Mouse (Mus musculus): ENCODE results near the gene Nmur1. TPM values are rescaled to one million over a fixed set of nuclear protein-coding genes. Genes with fewer than 3 reads are reported as not detected.
"Not testable (repeated sequence)": the region's sequence is repeated elsewhere in the genome, so short reads cannot be mapped to it uniquely, and the experiment has no call there.

Gene Nmur1
- polyA plus RNA-seq (2015; fragmentation: Nextera tagmentation; extraction: Ambion mirVana): not detected in 2 replicates

DNA sequence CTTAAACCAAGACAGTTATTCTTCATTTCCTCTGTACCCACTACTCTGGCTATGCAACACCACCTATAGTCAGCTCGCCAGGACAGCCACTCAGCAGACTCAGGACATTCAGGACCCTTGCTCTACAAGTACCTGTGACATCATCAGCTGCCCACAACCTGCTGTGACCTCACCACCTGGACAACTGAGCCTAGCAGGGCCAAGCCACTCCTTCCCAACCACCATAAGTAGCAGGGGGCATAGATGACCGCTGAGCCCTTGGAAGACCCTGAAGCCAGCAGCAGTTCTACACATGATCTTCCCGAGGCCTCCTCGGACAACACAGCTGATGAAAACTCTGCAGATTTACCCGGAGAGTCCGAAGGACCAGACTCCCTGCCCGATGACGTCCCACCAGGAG, at the start of gene Nmur1, which contains the start of gene Tex44:
Gene Nmur1, minus strand, starts transcription at position 101 of the 400 bp plus-strand sequence.
Gene Tex44, plus strand, starts transcription at position 202 of the 400 bp plus-strand sequence.
- Histone ChIP-seq H3K27ac (replicated peaks) (no peak within 1 kb of the TSS), H3K4me3 (replicated peaks) (no peak within 1 kb of the TSS), H3K9me3 (replicated peaks) (no peaks in the 10 kb centered on the region), H3K9ac (no peak within 1 kb of the TSS), H3K27me3 (no peaks in the 10 kb centered on the region), H3K36me3 (no peaks in the 10 kb centered on the region), H3K4me2 (replicated peaks) (no peak within 1 kb of the TSS), H3K4me1 (peaks cover 6% of the 10 kb centered on the region)
- 91% methylated on average over 8 of the region's 8 CpGs for WGBS
- no peak for ATAC-seq (ENCODE audit: insufficient number of reproducible peaks, low FRiP score, low TSS enrichment, low read depth)

DNA sequence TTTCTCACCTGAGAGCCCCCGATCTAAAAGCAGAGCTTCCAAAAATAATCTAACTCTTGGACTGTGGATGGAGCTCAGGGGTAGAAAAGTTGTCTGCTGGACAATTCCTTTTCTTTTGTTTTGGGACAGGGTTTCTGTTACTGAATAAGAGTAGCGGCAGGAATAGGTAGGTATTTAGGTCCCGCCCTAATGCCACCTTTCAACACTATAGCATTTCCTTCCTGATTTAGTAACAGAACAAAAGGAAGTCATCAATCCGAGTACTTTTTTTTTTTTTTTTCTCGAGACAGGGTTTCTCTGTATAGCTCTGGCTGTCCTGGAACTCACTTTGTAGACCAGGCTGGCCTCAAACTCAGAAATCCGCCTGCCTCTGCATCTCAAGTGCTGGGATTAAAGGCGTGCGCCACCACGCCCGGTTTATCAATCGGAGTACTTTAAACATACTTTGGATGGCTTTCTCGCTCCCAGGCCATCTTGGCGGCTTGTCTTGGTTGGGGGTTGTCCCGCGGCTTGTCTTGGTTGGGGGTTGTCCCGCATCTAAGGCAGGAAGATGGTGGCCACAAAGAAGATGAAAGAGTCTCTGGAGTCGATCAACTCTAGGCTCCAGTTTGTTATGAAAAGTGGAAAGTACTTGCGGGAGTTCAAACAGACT, 47.2 kb upstream of the Nmur1 start:
- H3K4me2 ChIP-seq (replicated peaks): no peak overlapping the region
- H3K9me3 ChIP-seq (replicated peaks): no peaks in the 10 kb centered on the region
- no peaks in the 10 kb centered on the region for H3K27me3 ChIP-seq
- ATAC-seq (ENCODE audit: insufficient number of reproducible peaks, low FRiP score, low TSS enrichment, low read depth): no peak
- H3K27ac ChIP-seq (replicated peaks): peak overlapping the region; percentile 95
- H3K9ac ChIP-seq: no peak overlapping the region
- H3K36me3 ChIP-seq: no peaks in the 10 kb centered on the region
- no peak overlapping the region for H3K4me3 ChIP-seq (replicated peaks)
- H3K4me1 ChIP-seq: peaks cover 23% of the 10 kb centered on the region
- WGBS: 89% methylated on average over 18 of the region's 18 CpGs

DNA sequence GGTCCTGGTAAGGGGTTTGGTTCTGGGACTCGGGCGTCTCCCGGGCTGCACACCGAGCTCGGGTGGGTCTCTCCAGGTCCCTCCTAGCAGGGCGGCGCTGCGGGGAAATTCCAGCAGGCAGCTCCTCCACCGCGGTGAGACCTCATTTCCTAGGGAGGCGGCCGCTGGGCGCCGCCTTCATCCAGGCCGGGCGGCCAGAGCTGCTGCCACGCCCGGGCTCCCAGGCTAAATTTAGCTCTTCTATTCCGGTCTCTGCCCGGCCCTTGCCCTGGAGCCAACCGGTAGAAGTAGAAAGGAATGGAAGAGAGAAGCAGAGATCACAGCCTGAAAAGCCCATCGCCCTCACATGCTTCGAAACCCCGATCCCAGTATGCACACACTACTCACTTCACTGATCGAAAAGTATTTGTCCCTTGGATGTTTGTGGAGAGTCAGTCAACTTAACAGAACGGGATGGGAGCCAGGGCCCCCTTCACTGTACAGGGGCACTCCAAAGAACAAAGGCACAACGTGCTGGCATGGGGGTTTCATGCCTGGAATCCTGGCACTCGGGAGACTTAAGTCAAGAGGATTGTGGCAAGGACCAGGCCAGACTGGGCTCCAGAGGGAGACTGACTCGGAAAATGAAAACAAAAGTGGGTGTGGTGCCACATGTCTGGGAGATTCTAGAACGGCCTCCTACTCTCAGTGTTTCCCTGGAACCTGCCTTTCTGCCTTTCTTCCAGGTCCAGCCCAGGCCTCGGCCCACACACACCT, 46.3 kb upstream of the Nmur1 start:
- no peaks in the 10 kb centered on the region for H3K27me3 ChIP-seq
- H3K4me1 ChIP-seq: peaks cover 23% of the 10 kb centered on the region
- H3K4me3 ChIP-seq (replicated peaks): peak overlapping the region; percentile 3
- no peaks in the 10 kb centered on the region for H3K36me3 ChIP-seq
- no peaks in the 10 kb centered on the region for H3K9me3 ChIP-seq (replicated peaks)
- 0 out of 2 replicates have a peak overlapping the region, but pooled peaks have one; percentile 18 for H3K9ac ChIP-seq
- WGBS: 4% methylated on average over 31 of the region's 31 CpGs
- ATAC-seq (ENCODE audit: insufficient number of reproducible peaks, low FRiP score, low TSS enrichment, low read depth): peak; percentile 84
- H3K27ac ChIP-seq (replicated peaks): peak overlapping the region; percentile 95
- peak overlapping the region; percentile 47 for H3K4me2 ChIP-seq (replicated peaks)

DNA sequence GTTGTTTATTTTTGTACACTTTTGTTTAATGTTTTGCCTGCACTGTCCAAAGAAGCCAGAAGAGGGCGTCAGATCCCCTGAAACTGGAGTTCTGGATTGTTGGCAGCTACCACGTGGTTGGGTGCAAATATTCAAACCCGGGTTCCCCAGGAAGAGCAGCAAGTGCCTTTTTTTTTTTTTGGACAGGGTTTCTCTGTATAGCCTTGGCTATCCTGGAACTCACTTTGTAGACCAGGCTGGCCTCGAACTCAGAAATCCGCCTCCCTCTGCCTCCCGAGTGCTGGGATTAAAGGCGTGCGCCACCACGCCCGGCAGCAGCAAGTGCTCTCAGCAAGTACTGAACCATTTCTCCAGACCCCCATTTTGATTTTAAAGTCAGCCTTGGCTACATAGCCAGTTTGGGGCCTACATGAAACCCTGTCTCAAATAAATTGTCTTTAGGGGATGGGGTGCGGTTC, 45.5 kb upstream of the Nmur1 start:
- not testable (repeated sequence) for H3K4me3 ChIP-seq (replicated peaks); H3K36me3 ChIP-seq; H3K9me3 ChIP-seq (replicated peaks); H3K9ac ChIP-seq; H3K27me3 ChIP-seq; ATAC-seq (ENCODE audit: insufficient number of reproducible peaks, low FRiP score, low TSS enrichment, low read depth)
- 68% methylated on average over 11 of the region's 11 CpGs for WGBS
- peaks cover 23% of the 10 kb centered on the region for H3K4me1 ChIP-seq
- H3K27ac ChIP-seq (replicated peaks): peak overlapping the region; percentile 95
- peak overlapping the region; percentile 47 for H3K4me2 ChIP-seq (replicated peaks)

DNA sequence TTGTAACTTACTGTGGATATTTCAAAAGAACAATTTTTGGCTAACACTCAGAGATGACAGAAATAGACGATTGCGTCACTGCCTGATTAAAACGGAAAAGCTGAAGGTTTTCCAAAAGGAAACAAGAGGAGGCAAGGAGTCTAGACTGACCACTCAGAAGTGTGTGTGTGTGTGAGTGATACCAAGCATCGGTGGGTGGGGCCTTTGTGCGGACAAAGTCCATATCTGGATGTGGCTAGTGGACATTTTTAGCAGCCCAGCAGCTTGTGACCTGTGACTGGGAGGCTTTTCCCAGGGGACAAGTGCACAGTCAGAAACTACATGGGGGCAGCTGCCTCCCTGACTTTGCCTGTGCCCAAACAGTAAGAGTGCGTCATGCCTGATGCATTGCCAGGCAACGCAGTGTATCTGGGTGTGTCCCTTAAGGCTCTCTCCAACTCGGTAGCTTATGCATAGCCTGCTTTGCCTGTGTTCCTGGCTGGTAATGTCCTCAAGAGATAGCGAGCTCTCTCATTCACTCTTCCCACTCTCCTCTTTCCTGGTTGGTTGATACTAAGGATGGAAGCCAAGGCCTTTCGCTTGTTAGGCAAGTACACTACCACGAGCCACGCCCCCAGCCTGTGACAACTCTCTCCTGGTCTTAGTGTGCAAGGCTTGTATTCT, 44.6 kb upstream of the Nmur1 start:
- H3K36me3 ChIP-seq: no peaks in the 10 kb centered on the region
- no peaks in the 10 kb centered on the region for H3K9me3 ChIP-seq (replicated peaks)
- whole genome bisulfite sequencing: 60% methylated on average over 12 of the region's 12 CpGs
- peaks cover 24% of the 10 kb centered on the region for H3K4me1 ChIP-seq
- no peak overlapping the region for H3K9ac ChIP-seq
- H3K27me3 ChIP-seq: no peaks in the 10 kb centered on the region
- H3K4me2 ChIP-seq (replicated peaks): no peak overlapping the region
- H3K4me3 ChIP-seq (replicated peaks): no peak overlapping the region
- ATAC-seq (ENCODE audit: insufficient number of reproducible peaks, low FRiP score, low TSS enrichment, low read depth): peak; percentile 74; the same call in 1 of the 2 replicates
- peak overlapping the region; percentile 95 for H3K27ac ChIP-seq (replicated peaks)

DNA sequence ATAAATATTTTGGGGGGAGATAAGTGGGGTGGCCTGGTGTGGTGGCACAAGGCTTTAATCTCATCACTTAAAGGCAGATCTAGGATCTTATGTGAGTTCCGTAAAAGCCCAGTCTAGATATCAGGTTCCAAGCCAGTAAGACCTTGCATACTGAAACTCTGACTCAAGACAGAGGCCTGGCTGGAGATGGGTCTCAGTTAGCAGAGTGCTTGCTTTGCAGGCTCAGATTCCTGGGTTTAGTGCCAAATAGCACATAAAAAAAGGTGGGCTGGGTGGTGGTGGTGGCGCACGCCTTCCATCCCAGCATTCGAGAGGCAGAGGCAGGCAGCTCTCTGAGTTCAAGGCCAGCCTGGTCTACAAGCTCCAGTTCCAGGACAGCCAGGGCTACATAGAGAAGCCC, 43.8 kb upstream of the Nmur1 start:
- Histone ChIP-seq H3K27me3 (no peaks in the 10 kb centered on the region), H3K27ac (replicated peaks) (peak overlapping the region; percentile 58; the same call in 1 of the 2 replicates), H3K36me3 (no peaks in the 10 kb centered on the region), H3K4me2 (replicated peaks) (no peak overlapping the region), H3K9me3 (replicated peaks) (no peaks in the 10 kb centered on the region), H3K4me1 (peaks cover 31% of the 10 kb centered on the region), H3K4me3 (replicated peaks) (no peak overlapping the region), H3K9ac (no peak overlapping the region)
- no peak for ATAC-seq (ENCODE audit: insufficient number of reproducible peaks, low FRiP score, low TSS enrichment, low read depth)
- WGBS: 94% methylated on average over 4 of the region's 4 CpGs

DNA sequence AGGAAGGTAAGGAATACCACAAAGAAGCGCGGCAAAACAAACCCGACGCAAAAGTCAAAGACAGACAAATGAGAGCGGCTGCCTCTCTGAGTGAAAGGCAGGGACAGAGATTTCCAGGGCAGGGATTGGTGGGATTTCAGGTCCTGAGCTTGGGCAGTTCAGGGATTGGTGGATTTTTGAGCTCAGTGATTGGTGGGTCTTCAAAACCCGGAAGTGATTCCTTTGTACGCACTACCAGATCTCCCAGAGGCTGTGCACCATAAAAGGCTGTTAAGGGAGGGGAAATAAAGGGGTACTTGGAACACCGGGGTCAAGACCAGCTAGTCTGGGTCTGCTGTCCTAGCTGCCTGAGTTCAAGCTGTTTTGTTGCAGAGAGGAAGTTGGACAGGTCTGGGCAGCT, 41.4 kb upstream of the Nmur1 start:
- no peak overlapping the region for H3K4me2 ChIP-seq (replicated peaks)
- no peak overlapping the region for H3K4me3 ChIP-seq (replicated peaks)
- 92% methylated on average over 8 of the region's 8 CpGs for WGBS
- H3K27ac ChIP-seq (replicated peaks): no peak overlapping the region
- peaks cover 35% of the 10 kb centered on the region for H3K4me1 ChIP-seq
- no peaks in the 10 kb centered on the region for H3K27me3 ChIP-seq
- ATAC-seq (ENCODE audit: insufficient number of reproducible peaks, low FRiP score, low TSS enrichment, low read depth): no peak
- H3K9ac ChIP-seq: no peak overlapping the region
- H3K36me3 ChIP-seq: no peaks in the 10 kb centered on the region
- no peaks in the 10 kb centered on the region for H3K9me3 ChIP-seq (replicated peaks)

DNA sequence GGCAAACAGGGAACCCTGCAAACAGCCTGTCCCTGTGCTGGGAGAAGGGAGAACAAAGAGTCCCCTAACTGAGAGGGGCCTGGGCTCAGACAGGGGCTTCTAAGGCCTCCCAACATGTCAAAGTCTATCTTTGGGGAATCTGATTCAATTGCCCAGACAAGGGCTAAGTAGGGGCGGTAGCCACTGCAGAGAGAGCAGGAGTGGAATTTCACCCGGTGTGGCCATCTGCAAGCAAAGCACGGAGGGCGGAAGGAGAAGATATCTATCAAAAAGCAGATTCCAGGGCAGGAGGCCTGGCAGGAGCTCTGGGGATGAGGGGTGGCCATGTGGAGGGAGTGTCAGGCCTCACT, 38.8 kb upstream of the Nmur1 start:
- no peak overlapping the region for H3K9ac ChIP-seq

DNA sequence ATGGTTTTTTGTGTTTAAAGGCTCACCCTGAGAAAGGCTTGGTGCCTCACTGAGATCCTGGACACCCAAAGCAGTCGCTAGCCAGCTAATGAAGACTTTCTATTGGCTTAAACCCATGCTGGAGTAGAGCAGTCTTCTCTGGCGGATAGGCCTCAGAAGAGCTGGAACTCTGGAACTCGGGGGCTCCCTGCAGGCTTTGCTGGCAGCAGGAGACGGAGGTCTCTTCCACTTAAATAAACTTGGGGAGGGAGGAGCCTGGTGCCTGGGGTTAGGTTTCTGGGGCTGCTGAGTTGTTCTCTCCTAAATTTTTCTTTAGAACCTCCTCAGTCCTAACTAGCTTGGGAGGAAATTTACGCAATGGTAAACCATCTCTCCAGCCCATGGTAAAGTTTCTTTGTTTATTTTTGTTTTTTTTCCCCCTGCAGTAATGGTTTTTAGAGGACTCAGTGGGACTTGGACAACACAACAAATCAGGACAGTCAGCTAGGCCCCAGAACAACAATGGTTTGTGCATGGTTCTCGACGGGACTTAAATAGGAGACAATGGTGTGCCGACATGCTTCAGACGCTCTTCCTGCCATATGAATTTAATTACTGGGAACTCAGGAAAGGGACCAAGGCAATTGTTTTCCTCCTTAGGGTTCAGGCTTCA, 38.3 kb upstream of the Nmur1 start:
- Histone ChIP-seq H3K27ac (replicated peaks) (peak overlapping the region; percentile 94), H3K27me3 (no peaks in the 10 kb centered on the region), H3K4me3 (replicated peaks) (no peak overlapping the region), H3K36me3 (no peaks in the 10 kb centered on the region), H3K4me1 (peaks cover 18% of the 10 kb centered on the region), H3K9me3 (replicated peaks) (no peaks in the 10 kb centered on the region), H3K9ac (no peak overlapping the region), H3K4me2 (replicated peaks) (no peak overlapping the region)
- ATAC-seq (ENCODE audit: insufficient number of reproducible peaks, low FRiP score, low TSS enrichment, low read depth): peak; percentile 55; the same call in 1 of the 2 replicates
- WGBS: 30% methylated on average over 9 of the region's 9 CpGs

More for the DNA sequence above, 38.8 kb upstream of the Nmur1 start:
- Histone ChIP-seq H3K4me3 (replicated peaks) (no peak overlapping the region), H3K9me3 (replicated peaks) (no peaks in the 10 kb centered on the region), H3K27ac (replicated peaks) (peak overlapping the region; percentile 94), H3K36me3 (no peaks in the 10 kb centered on the region), H3K27me3 (no peaks in the 10 kb centered on the region), H3K4me2 (replicated peaks) (no peak overlapping the region), H3K4me1 (peaks cover 18% of the 10 kb centered on the region)
- peak; percentile 65; the same call in 1 of the 2 replicates for ATAC-seq (ENCODE audit: insufficient number of reproducible peaks, low FRiP score, low TSS enrichment, low read depth)
- WGBS: 30% methylated on average over 4 of the region's 4 CpGs

DNA sequence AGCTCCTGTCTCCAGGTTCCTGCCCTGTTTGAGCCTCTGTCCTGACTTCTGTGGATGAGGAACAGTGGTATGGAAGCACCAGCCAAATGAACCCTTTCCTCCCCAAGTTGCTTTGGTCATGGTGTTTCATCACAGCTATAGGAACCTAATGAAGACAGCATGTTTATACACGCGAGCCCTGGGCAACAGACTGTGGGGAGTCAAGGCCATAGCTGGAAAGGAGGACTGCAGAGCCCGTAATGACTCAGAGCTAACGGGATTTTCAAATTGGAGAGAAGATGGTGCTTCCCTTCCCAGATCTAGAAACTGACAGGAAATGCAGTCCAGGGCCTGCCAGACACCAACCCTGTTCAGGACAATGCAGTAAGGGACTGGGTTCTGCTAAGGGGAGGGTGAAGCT, 33.3 kb upstream of the Nmur1 start:
- H3K27ac ChIP-seq (replicated peaks): no peak overlapping the region
- no peaks in the 10 kb centered on the region for H3K27me3 ChIP-seq
- H3K4me2 ChIP-seq (replicated peaks): no peak overlapping the region
- H3K9me3 ChIP-seq (replicated peaks): no peaks in the 10 kb centered on the region
- 62% methylated on average over 4 of the region's 4 CpGs for WGBS
- H3K4me1 ChIP-seq: peaks cover 5% of the 10 kb centered on the region
- H3K4me3 ChIP-seq (replicated peaks): no peak overlapping the region
- no peak for ATAC-seq (ENCODE audit: insufficient number of reproducible peaks, low FRiP score, low TSS enrichment, low read depth)
- H3K36me3 ChIP-seq: no peaks in the 10 kb centered on the region
- H3K9ac ChIP-seq: no peak overlapping the region

Measured in embryonic facial prominence, embryonic 15.5 days (tissue).